Mouse (Mus musculus): ENCODE data around the gene Gm12888. TPM values are rescaled to one million over a fixed set of nuclear protein-coding genes. Genes with fewer than 3 reads are reported as not detected.
"Not testable (repeated sequence)": the region's sequence is repeated elsewhere in the genome, so short reads cannot be mapped to it uniquely, and the experiment has no call there.

The Gm12888 gene
- not detected in 2 replicates for polyA plus RNA-seq (2015; fragmentation: Nextera tagmentation; extraction: Ambion mirVana)

DNA sequence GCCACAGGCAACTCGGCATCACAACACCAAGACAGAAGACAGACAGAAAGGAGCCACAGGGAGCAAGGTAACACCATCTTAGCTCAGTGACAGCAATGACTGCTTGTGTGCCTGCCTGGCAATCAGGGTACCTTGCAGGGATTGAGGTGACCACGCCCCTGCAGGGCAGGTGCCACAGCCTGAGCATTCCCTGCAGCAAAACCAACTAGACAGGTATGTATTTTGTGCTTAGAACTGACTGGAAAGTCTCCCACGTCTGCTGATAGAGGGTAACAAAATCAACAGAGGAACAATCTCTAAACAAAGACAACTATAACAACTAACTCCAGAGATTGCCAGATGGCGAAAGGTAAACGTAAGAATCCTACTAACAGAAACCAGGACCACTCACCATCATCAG, at the start of gene Gm12888:
Gene Gm12888 (minus strand): TSS at position 101 of the 400 bp plus-strand sequence.
- not testable (repeated sequence) for H3K27me3 ChIP-seq; H3K36me3 ChIP-seq; ATAC-seq; H3K9ac ChIP-seq (replicated peaks); H3K4me1 ChIP-seq (replicated peaks); H3K4me3 ChIP-seq (replicated peaks); H3K27ac ChIP-seq; H3K4me2 ChIP-seq (replicated peaks)
- H3K9me3 ChIP-seq = peaks cover 16% of the 10 kb centered on the region
- 66% methylated on average over 3 of the region's 5 CpGs for WGBS

Other genes starting within 250 kb of the Gm12888 start
- 27.1 and 27.8 TPM in 2 replicates for gene Zmpste24, start 226.7 kb downstream of the Gm12888 start, polyA plus RNA-seq (2015; fragmentation: Nextera tagmentation; extraction: Ambion mirVana)
- gene Tmco2, start 215.7 kb downstream of the Gm12888 start, polyA plus RNA-seq (2015; fragmentation: Nextera tagmentation; extraction: Ambion mirVana) = not detected in 2 replicates
- 33.4 and 35.6 TPM in 2 replicates for gene Rlf, start 109.8 kb downstream of the Gm12888 start, polyA plus RNA-seq (2015; fragmentation: Nextera tagmentation; extraction: Ambion mirVana)
- gene Gm12886, start 98.2 kb upstream of the Gm12888 start, polyA plus RNA-seq (2015; fragmentation: Nextera tagmentation; extraction: Ambion mirVana) = not detected in 2 replicates

Data from midbrain, embryonic 13.5 days (tissue).